Mouse (Mus musculus) regulatory T cell (primary cell): ENCODE data around the gene Grin3b.

Experiments used
- in situ Hi-C: fragments of 300-600 bp; cut with MboI, MseI; formaldehyde crosslinking; loops from one replicate; pipeline ENCODE4 v1.15.1; 2025; ENCODE audit warnings: high pct_unique_total_duplicates

The Grin3b gene

GRCm38 (mm10) chr10:79966886-79967400 is 3.6 kb upstream of the Grin3b start:
- in situ Hi-C loops: no loop called here

- in situ Hi-C loops: no loop called here
Measured at GRCm38 (mm10) chr10:79968181-79968580, 2.3 kb upstream of the Grin3b start.

GRCm38 (mm10) chr10:79969124-79969568 is 1.4 kb upstream of the Grin3b start:
- in situ Hi-C loops: no loop called here

GRCm38 (mm10) chr10:79971183-79971497 is 625 bp downstream of the Grin3b start:
- in situ Hi-C loops: no loop called here

GRCm38 (mm10) chr10:79972831-79973230 is 2.3 kb downstream of the Grin3b start:
- in situ Hi-C loops: no loop called here

- in situ Hi-C loops: no loop called here
Measured at GRCm38 (mm10) chr10:79974087-79974486, 3.6 kb downstream of the Grin3b start.

- in situ Hi-C loops: no loop called here
Measured at GRCm38 (mm10) chr10:79974668-79975067, 4.2 kb downstream of the Grin3b start.

- in situ Hi-C loops: no loop called here
Measured at GRCm38 (mm10) chr10:79976071-79976721, 5.7 kb downstream of the Grin3b start.

- in situ Hi-C loops: no loop called here
Measured at GRCm38 (mm10) chr10:79976722-79977107, 6.2 kb downstream of the Grin3b start.

GRCm38 (mm10) chr10:79977324-79977723 is 6.8 kb downstream of the Grin3b start:
- in situ Hi-C loops: no loop called here

- in situ Hi-C loops: no loop called here
Measured at GRCm38 (mm10) chr10:79978061-79978460, 7.5 kb downstream of the Grin3b start.

GRCm38 (mm10) chr10:79979401-79980155 is 9.1 kb downstream of the Grin3b start:
- in situ Hi-C loops: loop anchor here (10.0 kb wide), 1 partner anchor 135 kb away; the partner anchor contains the start of gene Stk11

- in situ Hi-C loops: loop anchor here (10.0 kb wide), 1 partner anchor 132 kb away; the partner anchor contains the start of gene Stk11
Measured at GRCm38 (mm10) chr10:79983205-79983604, 12.7 kb downstream of the Grin3b start.

GRCm38 (mm10) chr10:79983670-79984069 is 13.2 kb downstream of the Grin3b start:
- in situ Hi-C loops: loop anchor here (10.0 kb wide), 1 partner anchor 131 kb away; the partner anchor contains the start of gene Stk11

- in situ Hi-C loops: loop anchor here (10.0 kb wide), 1 partner anchor 130 kb away; the partner anchor contains the start of gene Stk11
Measured at GRCm38 (mm10) chr10:79984195-79984816, 13.8 kb downstream of the Grin3b start, which contains the start of gene Tmem259. Gene Tmem259 (minus strand): TSS chr10:79984330.

GRCm38 (mm10) chr10:79984871-79985270 is 14.4 kb downstream of the Grin3b start:
- in situ Hi-C loops: loop anchor here (5.0 to 10.0 kb wide), 2 partner anchors 130 to 157 kb away; partner anchors contain the start of genes Cbarp and Stk11

GRCm38 (mm10) chr10:79985334-79986231 is 15.1 kb downstream of the Grin3b start:
- in situ Hi-C loops: loop anchor here (5.0 to 10.0 kb wide), 2 partner anchors 129 to 157 kb away; partner anchors contain the start of genes Cbarp and Stk11

- in situ Hi-C loops: loop anchor here (5.0 to 10.0 kb wide), 2 partner anchors 128 to 156 kb away; partner anchors contain the start of genes Cbarp and Stk11
Measured at GRCm38 (mm10) chr10:79986232-79986878, 15.8 kb downstream of the Grin3b start.

GRCm38 (mm10) chr10:79986963-79987362 is 16.4 kb downstream of the Grin3b start:
- in situ Hi-C loops: loop anchor here (5.0 to 10.0 kb wide), 2 partner anchors 128 to 155 kb away; partner anchors contain the start of genes Cbarp and Stk11
